Mouse (Mus musculus) CH12.LX (cell line): ENCODE results near the gene St14.

Source experiments
- CTCF ChIP-seq, 2 experiments: IDR thresholded peaks in 1 of 2; conservative IDR thresholded peaks in 1 of 2; 2 replicates each; pipeline ENCODE4 v1.5.1; 2011 to 2012; ENCODE audit warnings: low read depth in 2 of 2, low read length in 2 of 2, improper control_type of control experiment in 1 of 2, inconsistent platforms in 1 of 2, mild to moderate bottlenecking in 1 of 2, moderate library complexity in 1 of 2
- ELF1 ChIP-seq: IDR thresholded peaks from 2 replicates; pipeline ENCODE4 v1.6.1; 2014; ENCODE audit warnings: low read depth, mild to moderate bottlenecking, inconsistent platforms, low read length, improper control_type of control experiment
- EP300 ChIP-seq: IDR thresholded peaks from 2 replicates; pipeline ENCODE4 v1.6.1; 2011; ENCODE audit warnings: low read length, improper control_type of control experiment
- JUND ChIP-seq: conservative IDR thresholded peaks from 2 replicates; pipeline ENCODE4 v1.6.1; 2011; ENCODE audit warnings: low read depth, low read length, improper control_type of control experiment
- MXI1 ChIP-seq: IDR thresholded peaks from 2 replicates; pipeline ENCODE4 v1.6.1; 2011; ENCODE audit warnings: mild to moderate bottlenecking, low read depth, low read length, improper control_type of control experiment
- POLR2A ChIP-seq: IDR thresholded peaks from 2 replicates; pipeline ENCODE4 v1.6.1; 2011; ENCODE audit warnings: low read depth, mild to moderate bottlenecking, improper control_type of control experiment, low read length

DNA sequence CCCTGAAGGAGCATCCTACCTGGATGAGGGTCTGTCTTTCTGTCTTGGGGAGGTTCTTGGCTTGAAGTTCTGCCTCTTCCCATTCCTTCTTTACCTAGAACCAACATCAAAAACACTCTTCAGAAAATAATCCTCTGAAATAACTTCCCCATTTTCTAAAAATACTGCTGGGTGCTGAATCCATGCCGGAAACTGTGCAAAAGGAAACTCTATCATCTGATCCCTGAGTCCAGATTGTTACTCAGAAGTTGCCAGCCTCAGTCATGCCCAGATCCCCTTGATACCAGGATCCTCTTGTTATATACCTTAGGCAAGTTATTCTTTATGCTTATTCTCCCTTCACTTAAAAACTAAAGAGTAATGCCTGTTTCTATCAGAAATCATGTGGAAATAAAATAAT is 31.7 kb upstream of the St14 start:
- TF ChIP-seq EP300 (no peak), CTCF (conservative IDR thresholded peaks at IDR 0.05 in 1 of 2, IDR thresholded peaks at IDR 0.05 in 1 of 2; ENCODE audit: low read depth in 2 of 2, low read length in 2 of 2) (no peak), JUND (no peak), ELF1 (no peak), MXI1 (no peak), POLR2A (no peak)
